Mouse (Mus musculus) MEL (cell line): ENCODE results near the gene Tab1. TPM values are rescaled to one million over a fixed set of nuclear protein-coding genes. Genes with fewer than 3 reads are reported as not detected.

ENCODE experiments used
- DNase-seq: peaks from one replicate; pipeline ENCODE4 v3.0.0; 2011; ENCODE audit warnings: low read depth, low spot score
- H3K27ac ChIP-seq: 2 replicates; pipeline ENCODE4 v1.5.1; 2012; ENCODE audit warnings: low read depth, mild to moderate bottlenecking, control low read depth, low read length, moderate library complexity; ENCODE audit not compliant: control insufficient read depth
- H3K27me3 ChIP-seq, 2 experiments: fragments of 150-350 bp in 1 of 2; sonication (generic) in 1 of 2; 2 replicates each; pipeline ENCODE4 v1.6.1; 2012; ENCODE audit warnings: low read length in 2 of 2, mild to moderate bottlenecking in 2 of 2, improper control_type of control experiment in 1 of 2, moderate library complexity in 1 of 2; ENCODE audit not compliant: insufficient read depth in 2 of 2, control insufficient read depth in 1 of 2
- H3K36me3 ChIP-seq, 2 experiments: 2 replicates each; pipeline ENCODE4 v1.6.1; 2012 to 2014; ENCODE audit warnings: low read length in 2 of 2, improper control_type of control experiment in 1 of 2, inconsistent platforms in 1 of 2, mild to moderate bottlenecking in 1 of 2; ENCODE audit not compliant: insufficient read depth in 2 of 2, control insufficient read depth in 1 of 2
- H3K4me1 ChIP-seq, 2 experiments: fragments of 150-350 bp in 1 of 2; sonication (generic) in 1 of 2; 2 replicates each; pipeline ENCODE4 v1.6.1; 2012; ENCODE audit warnings: low read length in 2 of 2, improper control_type of control experiment in 1 of 2, mild to moderate bottlenecking in 1 of 2; ENCODE audit not compliant: insufficient read depth in 2 of 2, control insufficient read depth in 1 of 2
- H3K4me3 ChIP-seq, 2 experiments: fragments of 150-350 bp in 1 of 2; sonication (generic) in 1 of 2; 2 replicates each; pipeline ENCODE4 v1.5.1; 2012; ENCODE audit warnings: low read depth in 2 of 2, low read length in 2 of 2, mild to moderate bottlenecking in 2 of 2, moderate library complexity in 2 of 2, control low read depth in 1 of 2, improper control_type of control experiment in 1 of 2; ENCODE audit not compliant: control insufficient read depth in 1 of 2, insufficient read depth in 1 of 2
- H3K79me2 ChIP-seq: 2 replicates; pipeline ENCODE4 v1.6.1; 2012; ENCODE audit warnings: mild to moderate bottlenecking, low read length, moderate library complexity; ENCODE audit not compliant: control insufficient read depth, poor library complexity, insufficient read depth
- H3K9ac ChIP-seq: 2 replicates; pipeline ENCODE4 v1.6.1; 2012; ENCODE audit warnings: low read depth, mild to moderate bottlenecking, control low read depth, low read length, moderate library complexity; ENCODE audit not compliant: control insufficient read depth, poor library complexity, severe bottlenecking
- H3K9me3 ChIP-seq: fragments of 150-350 bp; sonication (generic); replicated peaks from 2 replicates; pipeline ENCODE4 v1.6.1; 2012; ENCODE audit warnings: mild to moderate bottlenecking, low read length, improper control_type of control experiment, moderate library complexity; ENCODE audit not compliant: insufficient read depth
- CHD2 ChIP-seq: IDR thresholded peaks from 2 replicates; pipeline ENCODE4 v1.6.1; 2011; ENCODE audit warnings: low read length, improper control_type of control experiment
- ELF1 ChIP-seq: IDR thresholded peaks from 2 replicates; pipeline ENCODE4 v1.6.1; 2014; ENCODE audit warnings: low read depth, mild to moderate bottlenecking, inconsistent platforms, low read length, improper control_type of control experiment, moderate library complexity
- ETS1 ChIP-seq: IDR thresholded peaks from 2 replicates; pipeline ENCODE4 v1.6.1; 2012; ENCODE audit warnings: low read depth, mild to moderate bottlenecking, inconsistent platforms, low read length, improper control_type of control experiment, moderate library complexity
- GABPA ChIP-seq: IDR thresholded peaks from 2 replicates; pipeline ENCODE4 v1.6.1; 2012; ENCODE audit warnings: low read depth, mild to moderate bottlenecking, inconsistent platforms, low read length, improper control_type of control experiment, moderate library complexity
- HCFC1 ChIP-seq: IDR thresholded peaks from 2 replicates; pipeline ENCODE4 v1.6.1; 2012; ENCODE audit warnings: low read depth, mild to moderate bottlenecking, inconsistent platforms, low read length, improper control_type of control experiment, moderate library complexity
- KAT2A ChIP-seq: conservative IDR thresholded peaks from 2 replicates; pipeline ENCODE4 v1.6.1; 2012; ENCODE audit warnings: low read depth, low read length, improper control_type of control experiment, inconsistent platforms
- MAFK ChIP-seq: IDR thresholded peaks from 2 replicates; pipeline ENCODE4 v1.6.1; 2011; ENCODE audit warnings: low read depth, mild to moderate bottlenecking, low read length, improper control_type of control experiment, borderline replicate concordance
- MAZ ChIP-seq: IDR thresholded peaks from 2 replicates; pipeline ENCODE4 v1.6.1; 2012; ENCODE audit warnings: low read depth, mild to moderate bottlenecking, inconsistent platforms, low read length, improper control_type of control experiment
- POLR2AphosphoS5 ChIP-seq: IDR thresholded peaks from 2 replicates; pipeline ENCODE4 v1.6.1; 2012; ENCODE audit warnings: low read depth, borderline replicate concordance, mild to moderate bottlenecking, inconsistent platforms, low read length, moderate library complexity, mixed read lengths
- RCOR1 ChIP-seq: IDR thresholded peaks from 2 replicates; pipeline ENCODE4 v1.6.1; 2012; ENCODE audit warnings: low read depth, mild to moderate bottlenecking, inconsistent platforms, low read length, improper control_type of control experiment
- SIN3A ChIP-seq: IDR thresholded peaks from 2 replicates; pipeline ENCODE4 v1.6.1; 2012; ENCODE audit warnings: low read length, improper control_type of control experiment, inconsistent platforms
- USF1 ChIP-seq: IDR thresholded peaks from 2 replicates; pipeline ENCODE4 v1.6.1; 2014; ENCODE audit warnings: low read depth, mild to moderate bottlenecking, inconsistent platforms, low read length, improper control_type of control experiment, moderate library complexity
- ZC3H11A ChIP-seq: IDR thresholded peaks from 2 replicates; pipeline ENCODE4 v1.6.1; 2012; ENCODE audit warnings: low read depth, mild to moderate bottlenecking, inconsistent platforms, low read length, improper control_type of control experiment
- ZKSCAN1 ChIP-seq: IDR thresholded peaks from 2 replicates; pipeline ENCODE4 v1.6.1; 2012; ENCODE audit warnings: low read depth, mild to moderate bottlenecking, inconsistent platforms, low read length, improper control_type of control experiment, moderate library complexity
- ZMIZ1 ChIP-seq: IDR thresholded peaks from 2 replicates; pipeline ENCODE4 v1.6.1; 2012; ENCODE audit warnings: low read depth, mild to moderate bottlenecking, inconsistent platforms, low read length, improper control_type of control experiment, moderate library complexity
- polyA plus RNA-seq, 2 experiments: library from polyadenylated mRNA; stranded (reverse) in 1 of 2; unstranded in 1 of 2; fragments of >175 nt in 1 of 2; fragments of >200 nt in 1 of 2; gene quantifications; 2 replicates each; pipeline versions ENCODE4 v1.2.1 to v1.2.4; 2012; ENCODE audit warnings: low replicate concordance in 2 of 2, low read depth in 1 of 2; ENCODE audit not compliant: insufficient read length in 2 of 2, insufficient read depth in 1 of 2, missing spikeins in 1 of 2
- total RNA-seq: library from RNA; depleted of rRNA; stranded (reverse); fragments of 300-350 nt; gene quantifications from 2 replicates; pipeline ENCODE4 v1.2.3, GENCODE M21; 2012

Gene Tab1
- total and polyA plus RNA-seq, 3 experiments = 23.3 to 31.1 TPM; not detected in 1

DNA sequence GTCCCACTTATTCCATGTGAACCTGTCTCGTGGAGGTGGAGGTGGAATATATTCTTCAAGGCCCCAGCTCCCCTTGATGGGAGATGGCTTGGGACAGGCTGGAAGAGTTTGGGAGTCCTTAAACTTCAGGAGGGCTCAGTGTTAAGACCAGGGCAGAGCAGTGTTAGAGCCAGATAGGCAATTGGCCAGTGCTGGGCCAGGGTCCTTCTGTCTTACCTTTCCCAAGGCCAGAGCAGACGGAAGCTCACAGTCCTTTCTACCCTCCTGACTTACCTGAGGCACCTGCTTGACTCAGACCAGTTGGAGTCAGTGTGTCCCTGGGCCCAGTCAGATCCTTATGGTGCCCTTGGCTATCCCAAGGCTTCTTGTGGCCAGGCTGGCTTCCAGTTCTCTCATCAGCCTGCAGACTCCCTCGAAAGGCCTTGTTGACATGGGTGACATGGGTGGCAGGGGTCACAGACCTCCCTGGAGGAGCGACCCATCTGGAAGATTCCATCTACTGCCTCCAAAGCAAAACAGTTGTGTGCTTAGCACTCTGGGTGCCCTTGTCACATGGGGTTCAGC is 29.6 kb downstream of the Tab1 start:
- no peaks in the 10 kb centered on the region for H3K4me1 ChIP-seq
- H3K9me3 ChIP-seq = no peaks in the 10 kb centered on the region
- H3K27ac ChIP-seq = no peak overlapping the region
- no peak for DNase-seq
- peaks cover 0 to 2% of the 10 kb centered on the region in 2 experiments; a peak in 1 of 4 replicates for H3K36me3 ChIP-seq
- H3K27me3 ChIP-seq = no peaks in the 10 kb centered on the region
- H3K4me3 ChIP-seq = no peak overlapping the region
- TF ChIP-seq HCFC1 (no peak), CHD2 (no peak)
- TF ChIP-seq, all 39 proteins: peak for 0
- Histone ChIP-seq H3K79me2 (no peaks in the 10 kb centered on the region), H3K9ac (no peak overlapping the region)

DNA sequence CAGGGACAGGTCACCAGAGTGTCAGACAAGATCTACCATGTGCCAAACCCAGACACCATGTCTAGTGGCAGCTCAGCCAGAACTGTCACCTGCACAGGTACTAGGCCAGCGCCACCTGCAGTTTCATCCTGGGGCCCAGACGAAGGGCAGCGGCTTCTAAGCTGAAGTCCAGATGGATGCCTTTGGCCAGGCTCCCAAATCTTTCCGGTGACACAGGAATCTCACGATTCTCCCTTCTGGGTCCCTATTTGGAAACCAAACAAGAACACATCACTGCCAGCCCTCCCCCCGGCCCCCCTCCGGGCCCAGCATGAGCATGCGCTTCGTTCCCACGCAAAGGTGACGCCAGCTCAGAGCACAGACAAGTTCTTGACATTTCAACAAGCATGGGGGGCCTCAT is 30.3 kb downstream of the Tab1 start:
- DNase-seq = no peak
- Histone ChIP-seq H3K9me3 (no peaks in the 10 kb centered on the region), H3K27ac (no peak overlapping the region), H3K9ac (no peak overlapping the region), H3K4me3 (no peak overlapping the region), H3K79me2 (no peaks in the 10 kb centered on the region), H3K4me1 (no peaks in the 10 kb centered on the region), H3K36me3 (no peaks in the 10 kb centered on the region; a peak in 1 of 4 replicates), H3K27me3 (no peaks in the 10 kb centered on the region)
- no peak for TF ChIP-seq SIN3A
- no peak for TF ChIP-seq CHD2
- no peak for TF ChIP-seq POLR2AphosphoS5
- no peak for TF ChIP-seq MAFK
- TF ChIP-seq ZKSCAN1 = no peak
- no peak for TF ChIP-seq ELF1
- TF ChIP-seq ZC3H11A = no peak

DNA sequence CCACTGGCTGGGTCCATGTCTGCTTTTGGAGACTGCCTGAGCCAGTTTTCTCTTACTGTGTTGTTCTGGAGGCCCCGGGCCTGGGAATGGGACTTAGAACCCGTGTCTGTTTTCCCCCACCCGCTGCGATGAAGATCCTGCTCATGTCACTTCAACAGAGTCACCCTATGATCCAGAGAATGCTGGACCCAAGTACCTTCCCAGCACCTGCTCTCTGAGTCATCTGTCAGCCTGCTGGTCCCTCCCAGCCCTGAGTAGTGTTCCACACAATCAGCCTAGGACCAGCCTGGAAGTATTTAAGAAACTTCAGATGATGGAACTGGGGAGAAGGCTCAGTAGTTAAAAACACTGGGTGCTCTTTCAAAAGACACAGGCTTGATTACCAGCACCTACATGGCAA is 30.8 kb downstream of the Tab1 start:
- no peak overlapping the region for H3K27ac ChIP-seq
- no peaks in the 10 kb centered on the region; a peak in 1 of 4 replicates for H3K36me3 ChIP-seq
- H3K4me1 ChIP-seq = no peaks in the 10 kb centered on the region
- no peak overlapping the region for H3K9ac ChIP-seq
- no peaks in the 10 kb centered on the region for H3K27me3 ChIP-seq
- H3K4me3 ChIP-seq = no peak overlapping the region
- no peaks in the 10 kb centered on the region for H3K9me3 ChIP-seq
- H3K79me2 ChIP-seq = no peaks in the 10 kb centered on the region
- TF ChIP-seq KAT2A (no peak), ETS1 (no peak), RCOR1 (no peak), ZMIZ1 (no peak), MAZ (no peak), MAFK (no peak), USF1 (no peak), HCFC1 (no peak), GABPA (no peak)
- DNase-seq = no peak
